Mouse (Mus musculus) cortical plate, adult 2 months (tissue): ENCODE results near the gene Fasl.

ENCODE experiments used
- CTCF ChIP-seq: fragments of 200-500 bp; IDR thresholded peaks from 2 replicates; pipeline ENCODE4 v1.5.1; 2011; ENCODE audit warnings: mild to moderate bottlenecking, control low read depth, low read length; ENCODE audit not compliant: insufficient read depth; ENCODE audit errors: extremely low read depth
- POLR2A ChIP-seq: fragments of 200-500 bp; IDR thresholded peaks from 2 replicates; pipeline ENCODE4 v1.6.1; 2011; ENCODE audit warnings: mild to moderate bottlenecking, low read length, control low read depth; ENCODE audit not compliant: insufficient read depth; ENCODE audit errors: extremely low read depth

DNA sequence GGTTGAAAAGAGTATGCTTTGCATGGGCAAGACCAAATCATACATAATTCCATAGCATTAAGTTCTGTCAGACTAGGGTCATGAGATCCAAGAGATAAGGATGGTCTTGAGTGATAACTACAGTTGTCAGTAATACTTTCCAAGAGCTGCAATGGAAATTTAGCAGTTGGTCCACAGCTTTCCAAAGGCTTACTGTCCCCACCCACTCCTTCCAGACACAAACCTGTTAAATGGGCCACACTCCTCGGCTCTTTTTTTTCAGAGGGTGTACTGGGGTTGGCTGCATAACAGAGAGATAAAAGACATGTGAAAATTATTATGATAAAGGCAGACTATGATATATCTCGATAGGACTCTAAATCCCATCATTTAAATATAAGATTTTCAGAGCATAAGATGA, 5.6 kb downstream of the Fasl start:
- no peak for TF ChIP-seq POLR2A
- no peak for TF ChIP-seq CTCF
